Mouse (Mus musculus) MEL (cell line): ENCODE results near the gene Amot. TPM values are rescaled to one million over a fixed set of nuclear protein-coding genes. Genes with fewer than 3 reads are reported as not detected.
A peak's percentile ranks its signal among the peaks of the same experiment; 100 is the strongest.

Source experiments
- DNase-seq: peaks from one replicate; pipeline ENCODE4 v3.0.0; 2011; ENCODE audit warnings: low read depth, low spot score
- H3K27ac ChIP-seq: 2 replicates; pipeline ENCODE4 v1.5.1; 2012; ENCODE audit warnings: low read depth, mild to moderate bottlenecking, control low read depth, low read length, moderate library complexity; ENCODE audit not compliant: control insufficient read depth
- H3K27me3 ChIP-seq, 2 experiments: fragments of 150-350 bp in 1 of 2; sonication (generic) in 1 of 2; 2 replicates each; pipeline ENCODE4 v1.6.1; 2012; ENCODE audit warnings: low read length in 2 of 2, mild to moderate bottlenecking in 2 of 2, improper control_type of control experiment in 1 of 2, moderate library complexity in 1 of 2; ENCODE audit not compliant: insufficient read depth in 2 of 2, control insufficient read depth in 1 of 2
- H3K36me3 ChIP-seq, 2 experiments: 2 replicates each; pipeline ENCODE4 v1.6.1; 2012 to 2014; ENCODE audit warnings: low read length in 2 of 2, improper control_type of control experiment in 1 of 2, inconsistent platforms in 1 of 2, mild to moderate bottlenecking in 1 of 2; ENCODE audit not compliant: insufficient read depth in 2 of 2, control insufficient read depth in 1 of 2
- H3K4me1 ChIP-seq, 2 experiments: fragments of 150-350 bp in 1 of 2; sonication (generic) in 1 of 2; 2 replicates each; pipeline ENCODE4 v1.6.1; 2012; ENCODE audit warnings: low read length in 2 of 2, improper control_type of control experiment in 1 of 2, mild to moderate bottlenecking in 1 of 2; ENCODE audit not compliant: insufficient read depth in 2 of 2, control insufficient read depth in 1 of 2
- H3K4me3 ChIP-seq, 2 experiments: fragments of 150-350 bp in 1 of 2; sonication (generic) in 1 of 2; 2 replicates each; pipeline ENCODE4 v1.5.1; 2012; ENCODE audit warnings: low read depth in 2 of 2, low read length in 2 of 2, mild to moderate bottlenecking in 2 of 2, moderate library complexity in 2 of 2, control low read depth in 1 of 2, improper control_type of control experiment in 1 of 2; ENCODE audit not compliant: control insufficient read depth in 1 of 2, insufficient read depth in 1 of 2
- H3K79me2 ChIP-seq: 2 replicates; pipeline ENCODE4 v1.6.1; 2012; ENCODE audit warnings: mild to moderate bottlenecking, low read length, moderate library complexity; ENCODE audit not compliant: control insufficient read depth, poor library complexity, insufficient read depth
- H3K9ac ChIP-seq: 2 replicates; pipeline ENCODE4 v1.6.1; 2012; ENCODE audit warnings: low read depth, mild to moderate bottlenecking, control low read depth, low read length, moderate library complexity; ENCODE audit not compliant: control insufficient read depth, poor library complexity, severe bottlenecking
- H3K9me3 ChIP-seq: fragments of 150-350 bp; sonication (generic); replicated peaks from 2 replicates; pipeline ENCODE4 v1.6.1; 2012; ENCODE audit warnings: mild to moderate bottlenecking, low read length, improper control_type of control experiment, moderate library complexity; ENCODE audit not compliant: insufficient read depth
- EP300 ChIP-seq, 2 experiments: IDR thresholded peaks; 2 replicates each; pipeline ENCODE4 v1.6.1; 2011; ENCODE audit warnings: improper control_type of control experiment in 2 of 2, low read length in 2 of 2, low read depth in 1 of 2, mild to moderate bottlenecking in 1 of 2
- GATA1 ChIP-seq: IDR thresholded peaks from 2 replicates; pipeline ENCODE4 v1.6.1; 2011; ENCODE audit warnings: low read depth, low read length, improper control_type of control experiment
- MAZ ChIP-seq: IDR thresholded peaks from 2 replicates; pipeline ENCODE4 v1.6.1; 2012; ENCODE audit warnings: low read depth, mild to moderate bottlenecking, inconsistent platforms, low read length, improper control_type of control experiment
- MYB ChIP-seq: IDR thresholded peaks from 2 replicates; pipeline ENCODE4 v1.6.1; 2011; ENCODE audit warnings: mild to moderate bottlenecking, low read depth, low read length, improper control_type of control experiment
- MYC ChIP-seq: IDR thresholded peaks from 2 replicates; pipeline ENCODE4 v1.6.1; 2011; ENCODE audit warnings: low read depth, mild to moderate bottlenecking, low read length, improper control_type of control experiment, moderate library complexity
- RAD21 ChIP-seq: IDR thresholded peaks from 2 replicates; pipeline ENCODE4 v1.6.1; 2011; ENCODE audit warnings: mild to moderate bottlenecking, low read depth, low read length, improper control_type of control experiment
- RCOR1 ChIP-seq: IDR thresholded peaks from 2 replicates; pipeline ENCODE4 v1.6.1; 2012; ENCODE audit warnings: low read depth, mild to moderate bottlenecking, inconsistent platforms, low read length, improper control_type of control experiment
- USF1 ChIP-seq: IDR thresholded peaks from 2 replicates; pipeline ENCODE4 v1.6.1; 2014; ENCODE audit warnings: low read depth, mild to moderate bottlenecking, inconsistent platforms, low read length, improper control_type of control experiment, moderate library complexity
- ZKSCAN1 ChIP-seq: IDR thresholded peaks from 2 replicates; pipeline ENCODE4 v1.6.1; 2012; ENCODE audit warnings: low read depth, mild to moderate bottlenecking, inconsistent platforms, low read length, improper control_type of control experiment, moderate library complexity
- ZMIZ1 ChIP-seq: IDR thresholded peaks from 2 replicates; pipeline ENCODE4 v1.6.1; 2012; ENCODE audit warnings: low read depth, mild to moderate bottlenecking, inconsistent platforms, low read length, improper control_type of control experiment, moderate library complexity
- ZNF384 ChIP-seq: IDR thresholded peaks from 2 replicates; pipeline ENCODE4 v1.6.1; 2012; ENCODE audit warnings: low read depth, mild to moderate bottlenecking, inconsistent platforms, low read length, improper control_type of control experiment
- polyA plus RNA-seq, 2 experiments: library from polyadenylated mRNA; stranded (reverse) in 1 of 2; unstranded in 1 of 2; fragments of >175 nt in 1 of 2; fragments of >200 nt in 1 of 2; gene quantifications; 2 replicates each; pipeline versions ENCODE4 v1.2.1 to v1.2.4; 2012; ENCODE audit warnings: low replicate concordance in 2 of 2, low read depth in 1 of 2; ENCODE audit not compliant: insufficient read length in 2 of 2, insufficient read depth in 1 of 2, missing spikeins in 1 of 2
- total RNA-seq: library from RNA; depleted of rRNA; stranded (reverse); fragments of 300-350 nt; gene quantifications from 2 replicates; pipeline ENCODE4 v1.2.3, GENCODE M21; 2012

Gene Amot
- total and polyA plus RNA-seq, 3 experiments: not detected

GRCm38 (mm10) chrX:145441526-145441925 lies 63.5 kb downstream of the Amot start:
- no peak overlapping the region for H3K4me3 ChIP-seq
- TF ChIP-seq EP300 (IDR thresholded peaks at IDR 0.05; ENCODE audit: low read depth in 1 of 2, low read length in 2 of 2): no peak
- TF ChIP-seq RCOR1: no peak
- no peak for TF ChIP-seq RAD21
- no peak for TF ChIP-seq ZKSCAN1
- no peak for TF ChIP-seq MAZ
- TF ChIP-seq USF1: no peak
- no peak for TF ChIP-seq MYB

GRCm38 (mm10) chrX:145433652-145434051 lies 71.3 kb downstream of the Amot start:
- H3K9ac ChIP-seq: no peak overlapping the region
- no peaks in the 10 kb centered on the region for H3K36me3 ChIP-seq
- DNase-seq: peak; percentile 12
- no peak for TF ChIP-seq GATA1
- TF ChIP-seq RCOR1: no peak
- TF ChIP-seq ZMIZ1: no peak
- no peak for TF ChIP-seq RAD21
- TF ChIP-seq ZNF384: no peak
- no peaks in the 10 kb centered on the region for H3K4me1 ChIP-seq
- H3K79me2 ChIP-seq: no peaks in the 10 kb centered on the region
- no peak overlapping the region for H3K4me3 ChIP-seq
- H3K27ac ChIP-seq: no peak overlapping the region
- H3K27me3 ChIP-seq: no peaks in the 10 kb centered on the region
- H3K9me3 ChIP-seq: no peaks in the 10 kb centered on the region

More at GRCm38 (mm10) chrX:145441526-145441925, 63.5 kb downstream of the Amot start:
- Histone ChIP-seq H3K27me3 (no peaks in the 10 kb centered on the region), H3K9me3 (no peaks in the 10 kb centered on the region), H3K79me2 (no peaks in the 10 kb centered on the region), H3K4me1 (no peaks in the 10 kb centered on the region), H3K9ac (no peak overlapping the region), H3K27ac (no peak overlapping the region), H3K36me3 (no peaks in the 10 kb centered on the region)
- no peak for DNase-seq

GRCm38 (mm10) chrX:145430836-145431570 lies 74.0 kb downstream of the Amot start:
- H3K4me3 ChIP-seq: no peak overlapping the region
- no peaks in the 10 kb centered on the region for H3K4me1 ChIP-seq
- no peak for DNase-seq
- H3K27me3 ChIP-seq: no peaks in the 10 kb centered on the region
- H3K9ac ChIP-seq: no peak overlapping the region
- no peaks in the 10 kb centered on the region for H3K36me3 ChIP-seq
- no peak overlapping the region for H3K27ac ChIP-seq
- H3K79me2 ChIP-seq: no peaks in the 10 kb centered on the region
- TF ChIP-seq MYC: no peak
- H3K9me3 ChIP-seq: no peaks in the 10 kb centered on the region
